Mouse (Mus musculus) heart, adult 2 months (tissue): ENCODE results near the gene Igfals. TPM values are rescaled to one million over a fixed set of nuclear protein-coding genes. Genes with fewer than 3 reads are reported as not detected.

ENCODE experiments used
- DNase-seq, 2 experiments: peaks; one replicate each; pipeline ENCODE4 v3.0.0; 2021
- H3K27ac ChIP-seq: fragments of 200-600 bp; 2 replicates; pipeline ENCODE4 v1.8.1; 2022
- H3K27me3 ChIP-seq: fragments of 200-500 bp; 2 replicates; pipeline ENCODE4 v1.6.1; 2012; ENCODE audit warnings: mild to moderate bottlenecking, low read length, inconsistent platforms, mixed read lengths; ENCODE audit not compliant: control insufficient read depth, insufficient read depth
- H3K36me3 ChIP-seq: fragments of 200-500 bp; 2 replicates; pipeline ENCODE4 v1.6.1; 2012; ENCODE audit warnings: low read length, inconsistent platforms; ENCODE audit not compliant: control insufficient read depth, insufficient read depth
- H3K4me1 ChIP-seq: fragments of 200-500 bp; 2 replicates; pipeline ENCODE4 v1.6.1; 2011; ENCODE audit warnings: low read length; ENCODE audit not compliant: control insufficient read depth, insufficient read depth
- H3K4me3 ChIP-seq: fragments of 200-600 bp; 2 replicates; pipeline ENCODE4 v1.8.1; 2022
- H3K79me2 ChIP-seq: fragments of 200-500 bp; replicated peaks from 2 replicates; pipeline ENCODE4 v1.6.1; 2012; ENCODE audit warnings: mild to moderate bottlenecking, inconsistent platforms, low read length, moderate library complexity, mixed read lengths; ENCODE audit not compliant: control insufficient read depth, insufficient read depth
- H3K9ac ChIP-seq: fragments of 200-500 bp; 2 replicates; pipeline ENCODE4 v1.6.1; 2012; ENCODE audit warnings: low read depth, mild to moderate bottlenecking, control low read depth, inconsistent platforms, low read length, mixed read lengths
- CTCF ChIP-seq: fragments of 200-600 bp; IDR thresholded peaks from 2 replicates; pipeline ENCODE4 v1.8.1; 2022; ENCODE audit warnings: antibody characterized with exemption, mild to moderate bottlenecking, moderate library complexity
- EP300 ChIP-seq: fragments of 200-500 bp; IDR thresholded peaks from 2 replicates; pipeline ENCODE4 v1.6.1; 2011; ENCODE audit warnings: low read depth, low read length, control low read depth; ENCODE audit not compliant: insufficient read depth
- POLR2A ChIP-seq: fragments of 200-500 bp; IDR thresholded peaks from 2 replicates; pipeline ENCODE4 v1.6.1; 2011; ENCODE audit warnings: mild to moderate bottlenecking, low read depth, low read length, control low read depth; ENCODE audit not compliant: insufficient read depth
- WGBS: fragments of 180-500 bp; shearing (Covaris S2); methylation state at CpG from one replicate; pipeline ENCODE4 v1.1.7; 2018; 5-methylcytosine and 5-hydroxymethylcytosine counted together
- intact Hi-C: fragments of 180-260 bp; cut with DNase I; formaldehyde crosslinking; loops from one replicate; pipeline ENCODE4 v1.15.1; 2025
- polyA plus RNA-seq: library from polyadenylated mRNA; depleted of rRNA; stranded (reverse); fragments of >200 nt; gene quantifications from 2 replicates; pipeline ENCODE4 v1.2.3, GENCODE M21; 2012
- total RNA-seq, 2 experiments: library from RNA; stranded (reverse); gene quantifications; 2 replicates each; pipeline ENCODE4 v1.2.3; 2021

Igfals gene
- total and polyA plus RNA-seq, 3 experiments: 9.2 to 12.7 (median 11.7) TPM

GRCm38 (mm10) chr17:24857831-24858470 is 7.8 kb upstream of the Igfals start:
- no peak overlapping the region for H3K9ac ChIP-seq
- WGBS: 83% methylated on average over 8 of the region's 8 CpGs
- TF ChIP-seq EP300 (no peak), CTCF (no peak), POLR2A (no peak)
- no peaks in the 10 kb centered on the region for H3K27me3 ChIP-seq
- no peak overlapping the region for H3K27ac ChIP-seq
- H3K36me3 ChIP-seq: no peaks in the 10 kb centered on the region
- H3K4me1 ChIP-seq: no peaks in the 10 kb centered on the region; the same call in 1 of the 2 replicates
- H3K4me3 ChIP-seq: no peak overlapping the region
- intact Hi-C loops: no loop called here
- DNase-seq: no peak
- H3K79me2 ChIP-seq: no peaks in the 10 kb centered on the region

GRCm38 (mm10) chr17:24858967-24859366 is 6.8 kb upstream of the Igfals start:
- no peak overlapping the region for H3K27ac ChIP-seq
- no peak overlapping the region for H3K9ac ChIP-seq
- no peaks in the 10 kb centered on the region for H3K36me3 ChIP-seq
- TF ChIP-seq EP300: no peak
- TF ChIP-seq POLR2A: no peak
- no peak for TF ChIP-seq CTCF
- H3K4me1 ChIP-seq: no peaks in the 10 kb centered on the region; the same call in 1 of the 2 replicates
- H3K4me3 ChIP-seq: no peak overlapping the region
- no peak for DNase-seq
- WGBS: 68% methylated on average over 6 of the region's 6 CpGs
- no peaks in the 10 kb centered on the region for H3K27me3 ChIP-seq
- intact Hi-C loops: no loop called here
- no peaks in the 10 kb centered on the region for H3K79me2 ChIP-seq

GRCm38 (mm10) chr17:24860076-24860475 is 5.7 kb upstream of the Igfals start:
- TF ChIP-seq CTCF (no peak), POLR2A (no peak), EP300 (no peak)
- Histone ChIP-seq H3K27me3 (no peaks in the 10 kb centered on the region), H3K9ac (no peak overlapping the region), H3K36me3 (no peaks in the 10 kb centered on the region), H3K4me1 (no peaks in the 10 kb centered on the region; the same call in 1 of the 2 replicates), H3K4me3 (no peak overlapping the region), H3K27ac (no peak overlapping the region), H3K79me2 (no peaks in the 10 kb centered on the region)
- intact Hi-C loops: no loop called here
- no peak for DNase-seq
- 88% methylated on average over 8 of the region's 8 CpGs for WGBS

- TF ChIP-seq EP300: no peak
- TF ChIP-seq CTCF: no peak
- no peak for TF ChIP-seq POLR2A
- no peaks in the 10 kb centered on the region; the same call in 1 of the 2 replicates for H3K4me1 ChIP-seq
- WGBS: 90% methylated on average over 3 of the region's 3 CpGs
Observed at GRCm38 (mm10) chr17:24861785-24862184, 4.0 kb upstream of the Igfals start.

GRCm38 (mm10) chr17:24867914-24868313 is 2.1 kb downstream of the Igfals start:
- DNase-seq: no peak
- intact Hi-C loops: no loop called here
- H3K27ac ChIP-seq: no peak overlapping the region
- no peak overlapping the region for H3K9ac ChIP-seq
- no peak overlapping the region for H3K4me3 ChIP-seq
- H3K4me1 ChIP-seq: no peaks in the 10 kb centered on the region
- no peaks in the 10 kb centered on the region for H3K79me2 ChIP-seq
- no peaks in the 10 kb centered on the region for H3K36me3 ChIP-seq
- TF ChIP-seq CTCF (no peak), POLR2A (no peak), EP300 (no peak)
- 90% methylated on average over 10 of the region's 10 CpGs for WGBS
- H3K27me3 ChIP-seq: no peaks in the 10 kb centered on the region

More at GRCm38 (mm10) chr17:24861785-24862184, 4.0 kb upstream of the Igfals start:
- H3K79me2 ChIP-seq: no peaks in the 10 kb centered on the region
- no peak for DNase-seq
- H3K27me3 ChIP-seq: no peaks in the 10 kb centered on the region
- intact Hi-C loops: no loop called here
- H3K4me3 ChIP-seq: no peak overlapping the region
- H3K9ac ChIP-seq: no peak overlapping the region
- no peaks in the 10 kb centered on the region for H3K36me3 ChIP-seq
- H3K27ac ChIP-seq: no peak overlapping the region

- H3K27ac ChIP-seq: no peak overlapping the region
- DNase-seq: no peak
- no peaks in the 10 kb centered on the region for H3K79me2 ChIP-seq
- no peak overlapping the region for H3K4me3 ChIP-seq
- H3K27me3 ChIP-seq: no peaks in the 10 kb centered on the region
- no peaks in the 10 kb centered on the region for H3K36me3 ChIP-seq
- WGBS: 53% methylated on average over 4 of the region's 4 CpGs
- intact Hi-C loops: no loop called here
- H3K9ac ChIP-seq: no peak overlapping the region
- TF ChIP-seq POLR2A (no peak), EP300 (no peak), CTCF (no peak)
- H3K4me1 ChIP-seq: no peaks in the 10 kb centered on the region; the same call in 1 of the 2 replicates
Observed at GRCm38 (mm10) chr17:24873695-24874404, 8.1 kb downstream of the Igfals start.
